Mouse (Mus musculus) ES-Bruce4 (cell line): ENCODE data around the gene Ugp2. TPM values are rescaled to one million over a fixed set of nuclear protein-coding genes. Genes with fewer than 3 reads are reported as not detected.

Experiments used
- H3K27ac ChIP-seq: 2 replicates; pipeline ENCODE4 v1.5.1; 2012; ENCODE audit warnings: low read length, inconsistent platforms; ENCODE audit not compliant: insufficient read depth
- H3K27me3 ChIP-seq: 2 replicates; pipeline ENCODE4 v1.6.1; 2012; ENCODE audit warnings: mild to moderate bottlenecking, low read length, inconsistent platforms; ENCODE audit not compliant: control insufficient read depth, poor library complexity, insufficient read depth, severe bottlenecking
- H3K36me3 ChIP-seq: 2 replicates; pipeline ENCODE4 v1.6.1; 2012; ENCODE audit warnings: inconsistent platforms, mild to moderate bottlenecking, low read length, moderate library complexity; ENCODE audit not compliant: control insufficient read depth, poor library complexity, insufficient read depth, severe bottlenecking
- H3K4me1 ChIP-seq: one replicate; pipeline ENCODE4 v1.8.1; 2011; ENCODE audit warnings: low read length; ENCODE audit not compliant: control insufficient read depth, insufficient read depth
- H3K4me3 ChIP-seq: 2 replicates; pipeline ENCODE4 v1.5.1; 2011; ENCODE audit warnings: low read depth, mild to moderate bottlenecking, low read length
- H3K9ac ChIP-seq: 2 replicates; pipeline ENCODE4 v1.6.1; 2012; ENCODE audit warnings: low read depth, mild to moderate bottlenecking, inconsistent platforms; ENCODE audit not compliant: poor library complexity, severe bottlenecking
- H3K9me3 ChIP-seq: replicated peaks from 2 replicates; pipeline ENCODE4 v1.6.1; 2012; ENCODE audit warnings: mild to moderate bottlenecking, low read length, inconsistent platforms; ENCODE audit not compliant: control insufficient read depth, poor library complexity, insufficient read depth, severe bottlenecking
- CTCF ChIP-seq: IDR thresholded peaks from one replicate; pipeline ENCODE4 v1.8.1; 2011; ENCODE audit warnings: low read depth, low read length
- EP300 ChIP-seq: IDR thresholded peaks from 2 replicates; pipeline ENCODE4 v1.6.1; 2011; ENCODE audit warnings: low read depth, low read length; ENCODE audit not compliant: insufficient read depth
- POLR2A ChIP-seq: IDR thresholded peaks from one replicate; pipeline ENCODE4 v1.8.1; 2011; ENCODE audit warnings: low read length; ENCODE audit not compliant: insufficient read depth
- polyA plus RNA-seq: library from polyadenylated mRNA; stranded (reverse); fragments of >200 nt; gene quantifications from 2 replicates; pipeline ENCODE4 v1.2.4, GENCODE M21; 2011; ENCODE audit warnings: low read depth; ENCODE audit not compliant: missing spikeins, insufficient read depth, insufficient read length

Ugp2 gene
- polyA plus RNA-seq, 1 experiment = 39.9 TPM

GRCm38 (mm10) chr11:21276151-21276550, 94.8 kb downstream of the Ugp2 start:
- H3K27ac ChIP-seq = no peak overlapping the region
- H3K9ac ChIP-seq = no peak overlapping the region
- no peaks in the 10 kb centered on the region for H3K4me1 ChIP-seq
- no peak for TF ChIP-seq CTCF
- TF ChIP-seq POLR2A = no peak
- no peak for TF ChIP-seq EP300
- peaks cover 13% of the 10 kb centered on the region for H3K36me3 ChIP-seq
- no peaks in the 10 kb centered on the region for H3K9me3 ChIP-seq
- no peak overlapping the region for H3K4me3 ChIP-seq
- H3K27me3 ChIP-seq = no peaks in the 10 kb centered on the region

Other genes starting within 250 kb of the Ugp2 start
- gene Vps54, start 131.9 kb downstream of the Ugp2 start, polyA plus RNA-seq = 95.6 and 98.5 TPM in 2 replicates
- gene Wdpcp, start 201.0 kb upstream of the Ugp2 start, polyA plus RNA-seq = 1.7 and 2.2 TPM in 2 replicates
- gene Mdh1, start 201.2 kb upstream of the Ugp2 start, polyA plus RNA-seq = 148 and 156 TPM in 2 replicates